Mouse (Mus musculus) ES-E14 (cell line): ENCODE measurements around the gene Hdgfl2. TPM values are rescaled to one million over a fixed set of nuclear protein-coding genes. Genes with fewer than 3 reads are reported as not detected.

Experiments
- DNase-seq: peaks from one replicate; pipeline ENCODE4 v3.0.0-alpha.2; 2013; ENCODE audit warnings: low read depth, low spot score
- H3K27ac ChIP-seq: 2 replicates; pipeline ENCODE4 v1.5.1; 2012; ENCODE audit warnings: low read depth, mild to moderate bottlenecking, low read length, moderate library complexity, mixed read lengths; ENCODE audit not compliant: poor library complexity, insufficient read depth, severe bottlenecking
- H3K36me3 ChIP-seq: 2 replicates; pipeline ENCODE4 v1.6.1; 2012; ENCODE audit warnings: mild to moderate bottlenecking, low read length, moderate library complexity, mixed read lengths; ENCODE audit not compliant: control insufficient read depth, poor library complexity, insufficient read depth, severe bottlenecking
- H3K4me1 ChIP-seq, 2 experiments: fragments of 150-350 bp in 1 of 2; sonication (generic) in 1 of 2; 2 replicates each; pipeline ENCODE4 v1.6.1; 2012; ENCODE audit warnings: low read length in 2 of 2, mild to moderate bottlenecking in 1 of 2, mixed read lengths in 1 of 2; ENCODE audit not compliant: control insufficient read depth in 2 of 2, insufficient read depth in 2 of 2, poor library complexity in 1 of 2
- H3K4me3 ChIP-seq, 2 experiments: fragments of 150-350 bp in 1 of 2; sonication (generic) in 1 of 2; 2 replicates each; pipeline ENCODE4 v1.5.1; 2012; ENCODE audit warnings: low read length in 2 of 2, low read depth in 1 of 2, mild to moderate bottlenecking in 1 of 2, mixed read lengths in 1 of 2; ENCODE audit not compliant: insufficient read depth in 1 of 2, poor library complexity in 1 of 2, severe bottlenecking in 1 of 2
- H3K9ac ChIP-seq: 2 replicates; pipeline ENCODE4 v1.6.1; 2012; ENCODE audit warnings: low read depth, mild to moderate bottlenecking, low read length, mixed read lengths; ENCODE audit not compliant: poor library complexity, insufficient read depth, severe bottlenecking
- H3K9me3 ChIP-seq: fragments of 150-350 bp; sonication (generic); 2 replicates; pipeline ENCODE4 v1.6.1; 2012; ENCODE audit warnings: low read depth, mild to moderate bottlenecking, low read length; ENCODE audit not compliant: control insufficient read depth, insufficient read depth
- CHD2 ChIP-seq: IDR thresholded peaks from 2 replicates; pipeline ENCODE4 v1.6.1; 2014; ENCODE audit warnings: mild to moderate bottlenecking, low read depth, low read length, inconsistent platforms
- HCFC1 ChIP-seq: IDR thresholded peaks from 2 replicates; pipeline ENCODE4 v1.6.1; 2012; ENCODE audit warnings: low read length, inconsistent platforms, borderline replicate concordance; ENCODE audit not compliant: insufficient read depth
- MAFK ChIP-seq: IDR thresholded peaks from 2 replicates; pipeline ENCODE4 v1.6.1; 2014; ENCODE audit warnings: mild to moderate bottlenecking, low read depth, low read length, inconsistent platforms; ENCODE audit not compliant: insufficient read depth
- ZC3H11A ChIP-seq: IDR thresholded peaks from 2 replicates; pipeline ENCODE4 v1.6.1; 2012; ENCODE audit warnings: low read depth, mild to moderate bottlenecking, inconsistent platforms, low read length, borderline replicate concordance
- ZNF384 ChIP-seq: IDR thresholded peaks from 2 replicates; pipeline ENCODE4 v1.6.1; 2012; ENCODE audit warnings: low read depth, low read length, inconsistent platforms
- in situ Hi-C, 2 experiments: fragments of 600-800 bp; cut with MboI; formaldehyde crosslinking; loops; one replicate each; pipeline ENCODE4 v1.15.1; 2025; ENCODE audit warnings: low sequenced_read_pairs in 2 of 2, inconsistent platforms in 1 of 2; ENCODE audit not compliant: unreplicated experiment in 2 of 2
- total RNA-seq: library from RNA; depleted of rRNA; stranded (reverse); fragments of 300-350 nt; gene quantifications from 2 replicates; pipeline ENCODE4 v1.2.3, GENCODE M21; 2012

Hdgfl2 gene
- total RNA-seq, 1 experiment, result 165 TPM

GRCm38 (mm10) chr17:56133457-56134363, 54.3 kb downstream of the Hdgfl2 start:
- Histone ChIP-seq H3K9me3 (no peaks in the 10 kb centered on the region), H3K4me3 (peak overlapping the region in 1 of 2 experiments; percentile 21; a peak in 1 of 4 replicates), H3K4me1 (peaks cover 0 to 17% of the 10 kb centered on the region in 2 experiments; a peak in 2 of 4 replicates), H3K36me3 (no peaks in the 10 kb centered on the region), H3K27ac (no peak overlapping the region), H3K9ac (peak overlapping the region; percentile 5; the same call in 1 of the 2 replicates)
- TF ChIP-seq ZNF384 (no peak), HCFC1 (no peak), CHD2 (no peak), MAFK (no peak), ZC3H11A (no peak)
- in situ Hi-C loops, result no loop called here
- DNase-seq, result no peak

GRCm38 (mm10) chr17:56134463-56134971, 55.1 kb downstream of the Hdgfl2 start:
- in situ Hi-C loops, result no loop called here
- Histone ChIP-seq H3K9ac (no peak overlapping the region), H3K27ac (no peak overlapping the region), H3K4me1 (peaks cover 0 to 17% of the 10 kb centered on the region in 2 experiments; a peak in 2 of 4 replicates), H3K4me3 (peak overlapping the region; percentile 21 to 44; a peak in 2 of 4 replicates), H3K9me3 (no peaks in the 10 kb centered on the region), H3K36me3 (no peaks in the 10 kb centered on the region)
- TF ChIP-seq CHD2 (no peak), MAFK (no peak), ZNF384 (no peak), HCFC1 (no peak), ZC3H11A (no peak)
- peak; percentile 40 for DNase-seq

DNA sequence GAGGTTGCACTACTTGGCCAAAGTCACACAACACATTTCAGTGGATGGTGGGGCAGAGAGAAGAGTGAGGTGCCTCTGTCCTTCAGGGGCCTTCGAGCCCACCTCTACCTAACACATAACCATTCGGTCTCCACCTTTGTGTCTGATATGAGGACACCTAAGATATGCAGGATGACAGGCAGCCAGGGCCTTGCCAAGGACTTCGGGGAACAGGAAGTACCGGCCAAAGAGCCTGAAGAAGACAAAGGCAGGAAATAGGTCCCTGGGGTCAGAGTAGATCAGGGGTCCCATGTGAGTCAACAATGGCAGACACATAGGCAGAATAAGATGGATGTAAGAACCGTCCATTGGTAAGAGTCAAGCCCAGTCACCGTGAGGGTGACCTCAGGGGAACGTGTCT, 57.1 kb downstream of the Hdgfl2 start:
- DNase-seq, result no peak
- H3K9ac ChIP-seq, result no peak overlapping the region
- TF ChIP-seq CHD2, result no peak
- TF ChIP-seq ZC3H11A, result no peak
- peaks cover 0 to 16% of the 10 kb centered on the region in 2 experiments; a peak in 2 of 4 replicates for H3K4me1 ChIP-seq
- no peak overlapping the region for H3K4me3 ChIP-seq
- no peaks in the 10 kb centered on the region for H3K36me3 ChIP-seq
- H3K27ac ChIP-seq, result no peak overlapping the region
- in situ Hi-C loops, result no loop called here
- H3K9me3 ChIP-seq, result no peaks in the 10 kb centered on the region

GRCm38 (mm10) chr17:56137839-56138613, 58.6 kb downstream of the Hdgfl2 start:
- in situ Hi-C loops, result no loop called here
- Histone ChIP-seq H3K9me3 (no peaks in the 10 kb centered on the region), H3K4me3 (peak overlapping the region; percentile 10 to 35; a peak in 3 of 4 replicates), H3K27ac (no peak overlapping the region), H3K9ac (no peak overlapping the region), H3K4me1 (peaks cover 0 to 11% of the 10 kb centered on the region in 2 experiments; a peak in 2 of 4 replicates), H3K36me3 (no peaks in the 10 kb centered on the region)
- DNase-seq, result no peak
- TF ChIP-seq MAFK (no peak), HCFC1 (peak; percentile 84)
